Mouse (Mus musculus): ENCODE data around the gene Rsrp1. TPM values are rescaled to one million over a fixed set of nuclear protein-coding genes. Genes with fewer than 3 reads are reported as not detected.

Gene Rsrp1
- total and polyA plus RNA-seq, 2 experiments, result 200 to 403 TPM

DNA sequence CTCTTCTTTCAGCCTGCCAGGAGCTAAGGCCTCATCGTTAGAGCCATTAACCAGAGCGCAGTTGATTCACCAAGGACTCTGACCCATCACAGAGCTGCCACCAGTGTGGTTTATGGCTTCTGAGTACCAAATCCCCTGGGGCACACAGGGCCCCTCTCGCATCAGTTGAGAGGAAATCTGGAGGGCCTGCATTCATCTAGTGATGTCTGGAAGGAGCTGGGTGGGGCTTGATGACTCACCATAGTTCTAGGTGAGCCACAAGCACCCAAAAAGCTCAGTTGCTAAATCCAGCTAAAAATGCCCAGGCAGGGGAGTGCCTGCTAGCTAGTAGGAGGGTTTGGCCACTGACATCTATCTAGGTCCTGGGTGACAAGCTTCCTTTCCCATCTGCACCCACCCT is 32.5 kb downstream of the Rsrp1 start:
- Histone ChIP-seq H3K4me1 (ENCODE audit: control insufficient read depth, insufficient read depth, low read length) (no peaks in the 10 kb centered on the region), H3K9ac (ENCODE audit: low read depth, low read length) (no peak overlapping the region), H3K79me2 (ENCODE audit: control insufficient read depth, insufficient read depth, low read length) (no peaks in the 10 kb centered on the region), H3K4me3 (ENCODE audit: insufficient read depth, low read depth, low read length) (no peak overlapping the region), H3K27ac (replicated peaks; ENCODE audit: insufficient read depth, low read depth, low read length) (no peak overlapping the region), H3K36me3 (ENCODE audit: control insufficient read depth, insufficient read depth, low read length) (no peaks in the 10 kb centered on the region), H3K27me3 (ENCODE audit: control insufficient read depth, insufficient read depth, low read length) (no peaks in the 10 kb centered on the region; the same call in 1 of the 2 replicates)
- no peak for DNase-seq (ENCODE audit: extremely low read depth, low read depth, low spot score)
- TF ChIP-seq CTCF (IDR thresholded peaks at IDR 0.05; ENCODE audit: low read depth, low read length) (peak; percentile 20; the same call in 1 of the 2 replicates), POLR2A (IDR thresholded peaks at IDR 0.05; ENCODE audit: extremely low read depth, insufficient read depth, low read length) (no peak)
- 79% methylated on average over 3 of the region's 3 CpGs for WGBS

DNA sequence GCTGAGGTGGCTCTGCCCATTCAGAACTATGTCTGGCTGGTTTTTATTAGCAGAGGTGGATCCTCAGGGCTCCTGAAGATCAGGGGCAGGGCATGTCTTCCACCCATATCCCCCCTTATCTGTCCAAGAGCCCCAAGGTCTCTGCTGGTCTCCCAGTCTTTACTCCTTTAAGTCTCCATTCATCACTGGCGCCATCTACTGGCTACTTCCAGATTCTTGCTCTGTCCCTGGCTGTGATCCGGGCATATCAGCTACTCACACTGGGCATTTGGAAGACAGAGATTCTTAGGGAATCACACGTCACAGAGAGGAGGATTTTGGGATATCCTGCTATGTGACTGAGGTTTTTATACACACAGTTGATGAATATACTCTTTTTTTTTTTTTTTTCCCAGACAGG is 32.9 kb downstream of the Rsrp1 start:
- WGBS, result 11% methylated on average over 3 of the region's 3 CpGs
- peak; percentile 44 for DNase-seq (ENCODE audit: extremely low read depth, low read depth, low spot score)
- Histone ChIP-seq H3K4me3 (ENCODE audit: insufficient read depth, low read depth, low read length) (no peak overlapping the region), H3K27ac (replicated peaks; ENCODE audit: insufficient read depth, low read depth, low read length) (no peak overlapping the region), H3K27me3 (ENCODE audit: control insufficient read depth, insufficient read depth, low read length) (peaks cover 2% of the 10 kb centered on the region; the same call in 1 of the 2 replicates), H3K4me1 (ENCODE audit: control insufficient read depth, insufficient read depth, low read length) (no peaks in the 10 kb centered on the region), H3K79me2 (ENCODE audit: control insufficient read depth, insufficient read depth, low read length) (no peaks in the 10 kb centered on the region), H3K36me3 (ENCODE audit: control insufficient read depth, insufficient read depth, low read length) (no peaks in the 10 kb centered on the region), H3K9ac (ENCODE audit: low read depth, low read length) (no peak overlapping the region)
- TF ChIP-seq POLR2A (IDR thresholded peaks at IDR 0.05; ENCODE audit: extremely low read depth, insufficient read depth, low read length) (no peak), CTCF (IDR thresholded peaks at IDR 0.05; ENCODE audit: low read depth, low read length) (peak; percentile 59)

DNA sequence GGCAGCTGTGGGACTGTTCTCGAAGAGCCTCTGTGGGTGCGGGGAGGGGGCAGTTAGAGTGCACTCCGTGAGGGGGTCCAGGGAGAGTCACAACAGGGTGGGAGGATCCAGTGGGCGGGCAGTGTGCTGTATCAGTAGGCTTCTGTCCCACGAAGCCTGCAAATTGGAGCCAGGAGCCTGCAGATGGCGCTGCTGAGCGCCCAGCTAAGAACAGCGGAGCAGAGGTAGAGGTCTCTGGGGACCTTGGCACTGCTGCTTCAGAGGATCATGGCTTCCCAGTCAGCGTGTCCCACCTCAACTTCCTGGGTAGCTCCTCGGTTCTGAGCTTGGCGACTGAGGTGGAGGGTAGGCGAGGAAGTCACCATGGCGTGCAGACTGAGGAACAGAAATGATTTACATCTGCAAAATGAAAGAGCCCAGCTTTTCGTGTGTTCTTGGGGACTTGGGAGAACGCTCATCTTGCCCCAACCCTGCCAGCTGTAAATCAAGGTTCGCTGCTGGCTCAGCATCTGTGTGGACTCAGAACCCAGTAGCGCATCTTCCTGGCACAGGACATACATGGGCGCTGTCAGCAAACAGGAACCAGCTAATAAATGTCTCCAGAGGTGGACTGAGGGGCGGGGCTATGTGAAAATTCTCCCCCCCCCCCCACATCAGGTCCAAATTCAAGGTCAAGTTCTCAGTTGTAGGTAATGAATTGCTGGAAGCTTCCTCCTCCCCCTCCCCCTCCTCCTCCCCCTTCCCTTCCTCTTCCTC is 39.8 kb downstream of the Rsrp1 start:
- no peaks in the 10 kb centered on the region for H3K79me2 ChIP-seq (ENCODE audit: control insufficient read depth, insufficient read depth, low read length)
- no peak overlapping the region for H3K27ac ChIP-seq (replicated peaks; ENCODE audit: insufficient read depth, low read depth, low read length)
- DNase-seq (ENCODE audit: extremely low read depth, low read depth, low spot score), result peak; percentile 10
- H3K27me3 ChIP-seq (ENCODE audit: control insufficient read depth, insufficient read depth, low read length), result 0 out of 2 replicates have a peak, but pooled peaks cover 5% of the 10 kb centered on the region
- 22% methylated on average over 19 of the region's 19 CpGs for WGBS
- H3K36me3 ChIP-seq (ENCODE audit: control insufficient read depth, insufficient read depth, low read length), result no peaks in the 10 kb centered on the region
- H3K9ac ChIP-seq (ENCODE audit: low read depth, low read length), result no peak overlapping the region
- H3K4me3 ChIP-seq (ENCODE audit: insufficient read depth, low read depth, low read length), result no peak overlapping the region
- TF ChIP-seq POLR2A (IDR thresholded peaks at IDR 0.05; ENCODE audit: extremely low read depth, insufficient read depth, low read length), result no peak
- TF ChIP-seq CTCF (IDR thresholded peaks at IDR 0.05; ENCODE audit: low read depth, low read length), result peak; percentile 81
- no peaks in the 10 kb centered on the region; the same call in 1 of the 2 replicates for H3K4me1 ChIP-seq (ENCODE audit: control insufficient read depth, insufficient read depth, low read length)

DNA sequence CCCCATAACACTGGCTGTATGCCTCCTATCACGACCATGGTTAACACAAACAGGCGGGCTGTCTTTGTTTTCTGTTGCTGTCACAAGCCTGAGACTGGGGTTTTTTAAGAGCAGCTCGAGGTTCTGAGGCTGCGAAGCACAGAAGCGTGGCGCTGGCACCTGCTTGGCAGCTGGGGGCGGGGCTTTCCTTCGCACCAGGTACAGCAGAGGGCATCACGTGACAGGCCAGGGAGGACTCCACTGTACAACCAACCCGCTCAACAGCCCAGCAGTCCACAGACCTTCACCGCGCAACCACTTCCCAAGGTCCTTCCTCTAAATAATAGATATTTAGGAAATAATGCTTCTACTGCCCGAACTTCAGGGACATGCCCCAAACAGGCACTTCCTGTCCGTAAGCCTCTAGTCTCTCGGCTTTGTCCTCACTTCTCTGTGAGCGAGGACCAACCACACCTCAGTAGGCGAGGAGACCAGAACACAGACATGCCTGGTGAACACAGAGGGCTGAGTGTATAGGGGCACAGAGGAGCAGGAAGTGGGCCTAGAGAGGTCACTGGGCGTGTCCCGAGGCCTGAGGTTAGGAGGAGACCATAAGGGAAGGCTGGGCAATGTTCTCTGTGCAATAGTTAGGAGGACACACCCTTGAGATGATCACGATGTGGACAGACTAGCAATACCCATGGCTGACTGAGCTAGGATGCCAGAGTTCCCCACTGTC is 44.7 kb downstream of the Rsrp1 start:
- TF ChIP-seq POLR2A (IDR thresholded peaks at IDR 0.05; ENCODE audit: extremely low read depth, insufficient read depth, low read length) (no peak), CTCF (IDR thresholded peaks at IDR 0.05; ENCODE audit: low read depth, low read length) (no peak)
- Histone ChIP-seq H3K27me3 (ENCODE audit: control insufficient read depth, insufficient read depth, low read length) (0 out of 2 replicates have a peak, but pooled peaks cover 3% of the 10 kb centered on the region), H3K79me2 (ENCODE audit: control insufficient read depth, insufficient read depth, low read length) (no peaks in the 10 kb centered on the region), H3K4me1 (ENCODE audit: control insufficient read depth, insufficient read depth, low read length) (no peaks in the 10 kb centered on the region; the same call in 1 of the 2 replicates), H3K27ac (replicated peaks; ENCODE audit: insufficient read depth, low read depth, low read length) (no peak overlapping the region), H3K4me3 (ENCODE audit: insufficient read depth, low read depth, low read length) (no peak overlapping the region), H3K36me3 (ENCODE audit: control insufficient read depth, insufficient read depth, low read length) (no peaks in the 10 kb centered on the region), H3K9ac (ENCODE audit: low read depth, low read length) (no peak overlapping the region)
- 72% methylated on average over 20 of the region's 20 CpGs for WGBS
- DNase-seq (ENCODE audit: extremely low read depth, low read depth, low spot score), result no peak

DNA sequence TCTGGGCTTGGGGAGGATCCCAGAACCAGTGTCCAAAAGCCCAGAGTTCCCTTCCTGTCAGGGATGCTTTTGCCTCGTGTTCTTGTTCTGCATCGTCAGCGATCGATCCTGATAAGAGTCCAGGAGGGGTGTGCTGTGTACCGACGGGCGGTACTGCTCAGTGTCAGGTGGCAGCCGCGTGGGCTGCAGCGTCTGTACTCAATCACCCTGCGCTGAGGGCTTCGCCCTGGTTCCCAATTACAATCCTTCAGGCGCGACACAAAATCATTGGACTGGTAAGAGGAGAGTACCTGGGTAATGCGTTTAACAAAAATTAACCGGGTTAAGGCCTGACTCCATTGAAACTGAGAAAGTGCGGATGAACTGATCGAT is 45.2 kb downstream of the Rsrp1 start:
- TF ChIP-seq CTCF (IDR thresholded peaks at IDR 0.05; ENCODE audit: low read depth, low read length) (no peak), POLR2A (IDR thresholded peaks at IDR 0.05; ENCODE audit: extremely low read depth, insufficient read depth, low read length) (no peak)
- H3K4me1 ChIP-seq (ENCODE audit: control insufficient read depth, insufficient read depth, low read length), result no peaks in the 10 kb centered on the region
- H3K4me3 ChIP-seq (ENCODE audit: insufficient read depth, low read depth, low read length), result no peak overlapping the region
- no peak for DNase-seq (ENCODE audit: extremely low read depth, low read depth, low spot score)
- no peak overlapping the region for H3K9ac ChIP-seq (ENCODE audit: low read depth, low read length)
- no peaks in the 10 kb centered on the region for H3K79me2 ChIP-seq (ENCODE audit: control insufficient read depth, insufficient read depth, low read length)
- H3K27ac ChIP-seq (replicated peaks; ENCODE audit: insufficient read depth, low read depth, low read length), result no peak overlapping the region
- 0 out of 2 replicates have a peak, but pooled peaks cover 3% of the 10 kb centered on the region for H3K27me3 ChIP-seq (ENCODE audit: control insufficient read depth, insufficient read depth, low read length)
- WGBS, result 68% methylated on average over 18 of the region's 18 CpGs
- H3K36me3 ChIP-seq (ENCODE audit: control insufficient read depth, insufficient read depth, low read length), result no peaks in the 10 kb centered on the region
